Mouse (Mus musculus) left cerebral cortex, postnatal 4 days (tissue): ENCODE measurements around the gene Ankrd16. TPM values are rescaled to one million over a fixed set of nuclear protein-coding genes. Genes with fewer than 3 reads are reported as not detected.

Experiments used
- DNase-seq: peaks from one replicate; pipeline ENCODE4 v3.0.0-alpha.2; 2022
- intact Hi-C: fragments of 180-260 bp; cut with DNase I; formaldehyde crosslinking; loops from one replicate; pipeline ENCODE4 v1.15.1; 2025
- total RNA-seq, 2 experiments: library from RNA; stranded (reverse); gene quantifications; 2 replicates each; pipeline ENCODE4 v1.2.3; 2021

Ankrd16 gene
- total RNA-seq: 10 to 100 TPM; 75.8 to 76.1 TPM

DNA sequence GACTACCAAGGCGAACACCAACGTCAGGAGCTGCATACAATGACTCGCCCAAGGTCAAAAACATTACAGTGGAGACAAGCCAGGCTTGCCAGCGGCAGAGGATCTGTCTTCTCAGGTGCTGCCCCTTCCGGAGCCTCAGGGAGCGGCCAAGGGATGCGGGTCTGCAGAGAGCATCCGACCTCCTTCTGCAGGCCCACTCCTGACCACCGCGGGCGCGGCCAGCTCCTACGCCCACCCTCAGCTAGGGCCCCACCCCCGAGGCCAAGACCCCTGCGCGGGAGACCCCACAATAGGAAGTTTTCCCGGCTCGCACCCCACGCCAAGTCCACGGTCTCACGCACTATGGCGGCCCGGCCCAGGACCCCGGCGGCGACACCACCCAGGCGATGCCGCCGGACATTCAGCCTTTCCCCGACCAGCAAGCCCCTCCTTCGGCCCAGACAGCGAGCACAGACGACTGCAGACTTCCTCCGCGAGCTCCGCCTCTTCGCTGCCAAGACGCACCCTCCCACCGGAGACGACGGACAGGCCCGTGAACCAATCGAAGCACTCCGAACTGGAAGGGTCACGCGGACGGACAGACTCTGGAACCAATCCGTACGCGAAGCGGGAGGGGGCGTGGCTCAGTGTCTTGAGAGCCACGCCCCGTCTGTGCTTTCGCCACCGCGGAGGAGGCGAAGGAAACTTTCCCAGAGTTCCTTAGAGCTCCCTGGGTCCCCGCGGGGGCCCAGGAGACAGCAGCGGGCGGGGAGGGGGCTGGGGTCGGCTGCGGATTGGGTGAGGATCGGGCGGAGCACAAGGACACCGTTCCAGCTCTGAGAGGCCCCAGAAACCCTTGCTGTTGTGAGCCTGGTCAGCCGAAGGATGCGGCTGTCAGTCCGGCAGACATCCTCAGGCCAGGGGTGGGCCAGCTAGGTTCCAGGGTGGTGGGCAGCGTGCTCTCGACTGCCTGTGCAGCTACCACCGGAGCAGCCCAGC, at the start of gene Ankrd16, which contains the start of gene Fbh1:
Ankrd16 (plus strand) TSS at position 786 of the 978 bp plus-strand sequence.
Fbh1 (minus strand) TSS at position 492 of the 978 bp plus-strand sequence.
- peak; percentile 100 for DNase-seq
- intact Hi-C loops: no loop called here

GRCm38 (mm10) chr2:11729091-11729490, 48.6 kb upstream of the Ankrd16 start:
- no peak for DNase-seq

GRCm38 (mm10) chr2:11732978-11733377, 44.7 kb upstream of the Ankrd16 start:
- no peak for DNase-seq
- intact Hi-C loops: no loop called here

More at GRCm38 (mm10) chr2:11729091-11729490, 48.6 kb upstream of the Ankrd16 start:
- intact Hi-C loops: no loop called here

- no peak for DNase-seq
- intact Hi-C loops: no loop called here
Observed at GRCm38 (mm10) chr2:11735853-11736252, 41.8 kb upstream of the Ankrd16 start.

DNA sequence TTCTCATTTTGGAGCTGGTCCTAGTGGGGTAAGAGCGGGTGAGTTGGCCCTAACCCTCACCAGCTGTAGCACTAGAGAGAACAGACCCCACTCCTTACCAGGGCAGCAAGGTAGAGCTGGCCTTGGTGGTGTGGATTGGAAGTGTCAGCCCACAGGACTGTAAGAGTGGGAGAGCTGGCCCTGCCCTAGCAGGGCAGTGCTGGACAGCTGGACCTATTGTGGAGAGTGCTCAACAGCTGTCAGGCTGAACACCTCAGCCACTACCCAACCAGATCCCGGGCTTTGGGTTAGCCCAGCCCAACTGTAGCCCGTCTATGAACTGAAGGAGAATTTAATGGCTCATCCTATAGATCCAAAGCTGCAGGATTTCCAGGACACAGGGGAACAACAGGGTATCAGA, 38.9 kb upstream of the Ankrd16 start:
- intact Hi-C loops: no loop called here
- no peak for DNase-seq

DNA sequence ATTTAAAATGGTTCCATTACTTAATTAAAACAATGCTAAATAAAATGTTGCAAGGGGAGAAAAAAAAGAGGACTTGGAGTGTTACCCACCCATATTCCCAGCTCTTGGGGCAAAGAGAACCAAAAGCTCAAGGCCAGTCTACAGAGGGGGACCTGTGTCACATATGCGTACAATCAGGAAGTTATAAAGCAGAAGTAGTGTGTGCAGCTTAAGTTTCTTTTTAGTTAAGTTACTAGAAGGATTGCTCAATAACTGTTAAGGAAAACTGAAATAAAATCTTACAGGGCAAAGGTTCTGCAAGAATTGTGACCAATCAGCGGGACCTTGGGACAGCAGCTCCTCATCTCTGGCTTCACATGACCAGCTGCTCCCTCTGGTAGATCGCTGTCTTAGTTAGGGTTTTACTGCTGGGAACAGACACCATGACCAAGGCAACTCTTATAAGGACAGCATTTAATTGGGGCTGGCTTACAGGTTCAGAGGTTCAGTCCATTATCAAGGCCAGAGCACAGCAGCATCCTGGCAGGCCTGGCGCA, 38.1 kb upstream of the Ankrd16 start:
- no peak for DNase-seq
- intact Hi-C loops: no loop called here

GRCm38 (mm10) chr2:11762541-11762940, 15.1 kb upstream of the Ankrd16 start:
- DNase-seq: no peak
- intact Hi-C loops: no loop called here

GRCm38 (mm10) chr2:11765694-11766093, 12.0 kb upstream of the Ankrd16 start:
- peak; percentile 28 for DNase-seq
- intact Hi-C loops: no loop called here

- no peak for DNase-seq
- intact Hi-C loops: no loop called here
Observed at GRCm38 (mm10) chr2:11766485-11767160, 11.1 kb upstream of the Ankrd16 start.

DNA sequence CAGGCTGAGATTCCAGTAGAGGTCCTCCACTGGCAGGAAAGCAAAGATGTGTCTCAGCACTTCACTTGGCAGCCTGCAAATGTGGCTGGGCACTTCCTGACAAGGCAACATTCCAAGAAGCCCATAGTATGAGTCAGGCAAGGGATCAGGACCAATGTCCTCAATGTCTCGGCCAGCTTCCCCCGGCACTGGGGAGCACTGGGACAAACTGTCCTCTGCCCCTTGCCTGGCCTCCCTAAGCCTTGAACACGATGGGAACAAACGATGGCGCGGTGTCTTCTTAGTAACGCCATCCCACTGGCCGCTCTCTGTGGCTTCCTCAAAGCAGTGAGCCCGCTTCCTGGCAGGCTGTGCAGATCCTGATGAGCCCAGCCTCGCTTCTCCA, 10.5 kb upstream of the Ankrd16 start:
- intact Hi-C loops: no loop called here

GRCm38 (mm10) chr2:11771701-11772100, 6.0 kb upstream of the Ankrd16 start:
- intact Hi-C loops: no loop called here
- DNase-seq: no peak

More for the DNA sequence above, 10.5 kb upstream of the Ankrd16 start:
- peak; percentile 13 for DNase-seq

GRCm38 (mm10) chr2:11772401-11772800, 5.3 kb upstream of the Ankrd16 start:
- intact Hi-C loops: no loop called here
- no peak for DNase-seq

DNA sequence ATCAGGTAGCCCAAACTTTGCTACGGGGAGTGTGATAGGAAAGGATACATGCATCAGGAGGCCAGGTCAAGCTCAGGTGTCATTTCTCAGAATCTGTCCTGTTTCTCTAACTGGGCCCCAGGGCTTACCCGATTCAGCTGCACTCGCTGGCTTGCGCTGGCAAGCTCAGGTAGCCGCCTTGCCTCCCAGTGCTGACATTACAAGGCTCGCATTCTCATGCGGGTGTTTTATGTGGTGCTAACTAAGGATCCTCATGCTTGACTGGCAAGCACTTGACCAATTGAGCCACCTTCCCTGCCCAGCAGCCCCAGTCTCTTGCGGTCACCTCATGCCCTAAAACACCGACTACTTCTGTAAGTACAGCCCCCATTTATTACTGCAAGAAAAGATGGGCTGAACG, 3.2 kb upstream of the Ankrd16 start:
- intact Hi-C loops: no loop called here

GRCm38 (mm10) chr2:11775121-11775520, 2.6 kb upstream of the Ankrd16 start:
- intact Hi-C loops: no loop called here

More for the DNA sequence above, 3.2 kb upstream of the Ankrd16 start:
- DNase-seq: no peak

DNA sequence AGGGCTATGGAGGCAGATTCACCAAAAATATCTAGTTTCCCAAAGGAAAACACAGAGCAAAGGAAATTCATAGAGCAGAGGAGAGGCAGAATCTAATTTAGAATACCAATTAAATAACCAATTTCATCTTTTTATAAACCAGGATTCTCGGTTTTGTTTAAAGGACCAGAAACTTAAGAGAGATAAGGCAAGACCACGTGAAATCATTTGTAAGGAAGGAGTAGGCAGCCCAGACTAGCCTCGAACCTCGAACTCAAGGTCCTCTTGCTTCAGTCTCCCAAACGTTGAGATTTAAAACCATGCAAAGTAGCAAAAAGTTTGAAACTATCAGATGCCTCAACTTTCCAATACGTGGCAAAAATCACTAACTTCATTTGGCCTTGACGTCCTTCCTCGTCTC, 1.3 kb upstream of the Ankrd16 start:
- intact Hi-C loops: no loop called here
- DNase-seq: no peak

More at GRCm38 (mm10) chr2:11775121-11775520, 2.6 kb upstream of the Ankrd16 start:
- DNase-seq: no peak

- peak; percentile 90 for DNase-seq
- intact Hi-C loops: no loop called here
Observed at GRCm38 (mm10) chr2:11778087-11778823, 579 bp downstream of the Ankrd16 start.

DNA sequence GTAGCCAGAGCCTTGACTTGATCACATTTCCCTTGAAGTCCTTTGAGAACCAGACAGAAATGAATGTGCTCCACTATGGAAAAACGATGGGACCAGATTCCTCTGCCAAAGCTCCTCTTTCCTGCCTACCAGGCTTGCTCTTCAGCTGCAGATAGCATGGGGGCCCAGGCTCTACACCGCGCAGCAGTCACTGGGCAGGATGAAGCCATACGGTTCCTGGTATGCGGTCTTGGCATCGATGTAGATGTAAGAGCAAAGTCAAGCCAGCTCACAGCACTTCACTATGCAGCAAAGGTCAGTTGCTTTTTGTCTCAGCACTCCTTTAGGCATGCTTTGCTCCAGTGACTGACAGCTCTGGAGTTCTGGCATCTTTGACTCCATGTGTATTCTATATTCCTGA, 6.5 kb downstream of the Ankrd16 start:
- no peak for DNase-seq
- intact Hi-C loops: no loop called here

DNA sequence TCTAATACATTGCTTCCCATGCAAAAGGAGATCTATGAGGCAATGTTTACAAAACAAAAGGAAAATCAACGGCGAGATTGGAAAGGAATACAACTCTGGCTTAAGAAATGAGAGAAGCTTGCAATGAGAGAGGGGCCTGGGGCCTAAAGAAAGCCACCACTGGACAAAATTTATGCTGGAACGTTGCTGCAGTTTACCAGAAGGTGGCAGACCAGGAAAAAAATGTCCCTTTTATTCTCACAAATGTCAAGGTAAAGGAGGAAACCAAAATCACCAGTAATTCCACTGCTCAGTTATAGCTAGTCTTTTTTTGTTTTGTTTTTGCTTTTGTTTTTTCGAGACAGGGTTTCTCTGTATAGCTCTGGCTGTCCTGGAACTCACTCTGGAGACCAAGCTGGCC, 17.0 kb downstream of the Ankrd16 start:
- intact Hi-C loops: no loop called here
- no peak for DNase-seq

GRCm38 (mm10) chr2:11797930-11798364, 20.3 kb downstream of the Ankrd16 start:
- DNase-seq: no peak
- intact Hi-C loops: no loop called here

GRCm38 (mm10) chr2:11801299-11801930, 23.7 kb downstream of the Ankrd16 start:
- intact Hi-C loops: no loop called here
- no peak for DNase-seq
